ENCODE assay signal across 19 mouse cellular contexts in the genomic region with DNA sequence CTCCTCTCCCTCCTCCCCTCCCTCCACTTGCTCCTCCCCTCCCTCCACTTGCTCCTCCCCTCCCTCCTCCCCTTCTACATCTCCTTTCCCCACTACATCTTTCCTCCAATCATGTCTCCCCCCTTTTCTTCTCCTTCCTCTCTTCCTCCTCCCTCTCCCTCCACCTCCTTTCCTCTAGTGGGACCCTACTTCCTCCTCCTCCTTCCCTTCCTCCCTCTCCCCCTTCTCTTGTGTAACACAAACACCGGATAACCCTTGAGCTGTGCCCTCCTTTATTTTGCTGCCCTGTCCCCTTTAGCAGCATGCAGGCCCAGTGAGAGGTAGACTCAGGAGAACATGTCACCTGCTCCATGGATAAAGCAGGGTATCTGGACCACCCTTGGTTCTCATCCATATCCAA.
DNase-seq lines count a peak whose midpoint lies in the region; ATAC-seq lines count a peak whose summit lies in the region.
"Had no signal": no experiment of that assay in that cellular context is flagged by ENCODE, and none has a peak within 500 bp of the region (broad histone marks: within the 10 kb centered on the region; RNA-seq: fewer than 3 reads in every experiment).

No protein-coding gene starts in this region.

- H3K27me3 ChIP-seq in intestine, embryonic 15.5 days (replicated peaks) = no peaks in the 10 kb centered on the region
- H3K27me3 ChIP-seq: CH12.LX, Patski had no signal

- no peak overlapping the region for H3K4me2 ChIP-seq in intestine, embryonic 15.5 days (replicated peaks)

- no peak overlapping the region for H3K4me3 ChIP-seq in intestine, embryonic 15.5 days (replicated peaks)

- intact Hi-C loops in left cerebral cortex, postnatal 14 days (cut with DNase I) = no loop called here

- no peaks in the 10 kb centered on the region for H3K4me1 ChIP-seq in intestine, embryonic 15.5 days (replicated peaks)

- H3K9ac ChIP-seq in intestine, embryonic 15.5 days = no peak overlapping the region

- DNase-seq in left cerebral cortex, postnatal 14 days (ENCODE audit: low spot score in 2 of 2) = no peak
- DNase-seq: adrenal gland, adult 2 months; adrenal gland, adult 8-10 months; adrenal gland, postnatal 10 days; adrenal gland, postnatal 14 days; adrenal gland, postnatal 25 days; adrenal gland, postnatal 36 days; B cell, adult 2 months; cerebellum, adult 11 months; cerebellum, adult 11-12 months; cerebellum, adult 18-20 months had no signal

- no peaks in the 10 kb centered on the region for H3K36me3 ChIP-seq in intestine, embryonic 15.5 days
- H3K36me3 ChIP-seq: G1E had no signal

- 63% methylated on average over 1 of the region's 1 CpGs for WGBS in intestine, embryonic 15.5 days

- H3K9me3 ChIP-seq in intestine, embryonic 15.5 days = no peaks in the 10 kb centered on the region

- no peak overlapping the region for H3K27ac ChIP-seq in intestine, embryonic 15.5 days

- ATAC-seq in granulocyte monocyte progenitor cell, adult 5-6 weeks (replicated peaks; ENCODE audit: poor library complexity, severe bottlenecking) = peak; percentile 68
- peak; percentile 59 for ATAC-seq in megakaryocyte progenitor cell, adult 5-6 weeks (replicated peaks; ENCODE audit: poor library complexity)
- ATAC-seq in intestine, embryonic 15.5 days = no peak
- ATAC-seq: activated CD4-positive, CD25-positive, alpha-beta regulatory T cell, adult 4 months; CD4-positive, CD25-positive, alpha-beta regulatory T cell, adult 4 months; Patski had no signal
